Mouse (Mus musculus) MEL (cell line): ENCODE measurements around the gene Ttc41.

ENCODE experiments used
- POLR2A ChIP-seq, 2 experiments: IDR thresholded peaks; 2 replicates each; pipeline ENCODE4 v1.6.1; 2011 to 2012; ENCODE audit warnings: low read length in 2 of 2, mild to moderate bottlenecking in 2 of 2, control low read depth in 1 of 2, improper control_type of control experiment in 1 of 2, low read depth in 1 of 2, moderate library complexity in 1 of 2; ENCODE audit not compliant: control insufficient read depth in 1 of 2, insufficient read depth in 1 of 2, poor library complexity in 1 of 2
- RAD21 ChIP-seq: IDR thresholded peaks from 2 replicates; pipeline ENCODE4 v1.6.1; 2011; ENCODE audit warnings: mild to moderate bottlenecking, low read depth, low read length, improper control_type of control experiment

GRCm38 (mm10) chr10:86825871-86826522 lies 120.4 kb downstream of the Ttc41 start:
- TF ChIP-seq POLR2A (IDR thresholded peaks at IDR 0.05; ENCODE audit: control insufficient read depth in 1 of 2, insufficient read depth in 1 of 2, low read depth in 1 of 2, low read length in 2 of 2, poor library complexity in 1 of 2) = no peak
- TF ChIP-seq RAD21 = no peak
